Mouse (Mus musculus) liver, adult 2 months (tissue): ENCODE measurements around the gene Stpg1. TPM values are rescaled to one million over a fixed set of nuclear protein-coding genes. Genes with fewer than 3 reads are reported as not detected.

ENCODE experiments used
- DNase-seq: peaks from one replicate; pipeline ENCODE4 v3.0.0-alpha.2; 2011; ENCODE audit warnings: low read depth, low spot score; ENCODE audit errors: extremely low read depth
- H3K27ac ChIP-seq: fragments of 200-500 bp; replicated peaks from 2 replicates; pipeline ENCODE4 v1.5.1; 2012; ENCODE audit warnings: low read depth, mild to moderate bottlenecking, control low read depth, inconsistent platforms, low read length; ENCODE audit not compliant: insufficient read depth
- H3K27me3 ChIP-seq: fragments of 200-500 bp; 2 replicates; pipeline ENCODE4 v1.6.1; 2012; ENCODE audit warnings: mild to moderate bottlenecking, moderate library complexity, low read length, inconsistent platforms; ENCODE audit not compliant: control insufficient read depth, insufficient read depth
- H3K36me3 ChIP-seq: fragments of 200-500 bp; 2 replicates; pipeline ENCODE4 v1.6.1; 2012; ENCODE audit warnings: low read length, inconsistent platforms; ENCODE audit not compliant: control insufficient read depth, insufficient read depth
- H3K4me1 ChIP-seq: fragments of 200-500 bp; 2 replicates; pipeline ENCODE4 v1.6.1; 2011; ENCODE audit warnings: low read length; ENCODE audit not compliant: control insufficient read depth, insufficient read depth
- H3K4me3 ChIP-seq: fragments of 200-500 bp; 2 replicates; pipeline ENCODE4 v1.5.1; 2011; ENCODE audit warnings: low read depth, mild to moderate bottlenecking, control low read depth, low read length, moderate library complexity; ENCODE audit not compliant: insufficient read depth
- H3K79me2 ChIP-seq: fragments of 200-500 bp; 2 replicates; pipeline ENCODE4 v1.6.1; 2012; ENCODE audit warnings: inconsistent platforms, mild to moderate bottlenecking, low read length, moderate library complexity; ENCODE audit not compliant: control insufficient read depth, insufficient read depth
- H3K9ac ChIP-seq: fragments of 200-500 bp; 2 replicates; pipeline ENCODE4 v1.6.1; 2012; ENCODE audit warnings: low read depth, mild to moderate bottlenecking, control low read depth, inconsistent platforms, low read length
- CTCF ChIP-seq: fragments of 200-500 bp; IDR thresholded peaks from 2 replicates; pipeline ENCODE4 v1.5.1; 2011; ENCODE audit warnings: low read depth, low read length, control low read depth
- POLR2A ChIP-seq: fragments of 200-500 bp; IDR thresholded peaks from 2 replicates; pipeline ENCODE4 v1.6.1; 2011; ENCODE audit warnings: low read length, control low read depth; ENCODE audit not compliant: insufficient read depth; ENCODE audit errors: extremely low read depth
- WGBS: fragments of 180-500 bp; shearing (Covaris S2); methylation state at CpG from one replicate; pipeline ENCODE4 v1.1.7; 2018; 5-methylcytosine and 5-hydroxymethylcytosine counted together
- polyA plus RNA-seq: library from polyadenylated mRNA; depleted of rRNA; stranded (reverse); fragments of >200 nt; gene quantifications from 2 replicates; pipeline ENCODE4 v1.2.3, GENCODE M21; 2012
- total RNA-seq: library from RNA; depleted of rRNA; stranded (reverse); fragments of >200 nt; gene quantifications from 2 replicates; pipeline ENCODE4 v1.2.3, GENCODE M21; 2014

The Stpg1 gene
- total and polyA plus RNA-seq, 2 experiments: not detected

- Histone ChIP-seq H3K4me3 (peak overlapping the region; percentile 80), H3K27me3 (no peaks in the 10 kb centered on the region), H3K4me1 (peaks cover 6% of the 10 kb centered on the region; the same call in 1 of the 2 replicates), H3K9ac (peak overlapping the region; percentile 39), H3K79me2 (no peaks in the 10 kb centered on the region), H3K27ac (no peak overlapping the region), H3K36me3 (peaks cover 4% of the 10 kb centered on the region; the same call in 1 of the 2 replicates)
- 2% methylated on average over 33 of the region's 33 CpGs for WGBS
- TF ChIP-seq CTCF (peak; percentile 23; the same call in 1 of the 2 replicates), POLR2A (0 out of 2 replicates have a peak, but pooled peaks have one; percentile 7)
- DNase-seq: peak; percentile 63
Observed at GRCm38 (mm10) chr4:135493691-135494520, 684 bp upstream of the Stpg1 start.

GRCm38 (mm10) chr4:135495397-135495791 lies 804 bp downstream of the Stpg1 start:
- Histone ChIP-seq H3K79me2 (no peaks in the 10 kb centered on the region), H3K9ac (no peak overlapping the region; the same call in 1 of the 2 replicates), H3K4me3 (peak overlapping the region; percentile 80; the same call in 1 of the 2 replicates), H3K27me3 (no peaks in the 10 kb centered on the region), H3K27ac (no peak overlapping the region), H3K4me1 (peaks cover 6% of the 10 kb centered on the region; the same call in 1 of the 2 replicates), H3K36me3 (peaks cover 3% of the 10 kb centered on the region; the same call in 1 of the 2 replicates)
- no peak for TF ChIP-seq CTCF
- no peak for TF ChIP-seq POLR2A
- WGBS: 19% methylated on average over 9 of the region's 9 CpGs
- no peak for DNase-seq

- peaks cover 6% of the 10 kb centered on the region; the same call in 1 of the 2 replicates for H3K4me1 ChIP-seq
- TF ChIP-seq CTCF (no peak), POLR2A (no peak)
- no peaks in the 10 kb centered on the region for H3K36me3 ChIP-seq
- 29% methylated on average over 18 of the region's 18 CpGs for WGBS
- no peaks in the 10 kb centered on the region for H3K27me3 ChIP-seq
- peak; percentile 69 for DNase-seq
- no peak overlapping the region for H3K4me3 ChIP-seq
- no peak overlapping the region for H3K9ac ChIP-seq
- H3K79me2 ChIP-seq: no peaks in the 10 kb centered on the region
- no peak overlapping the region for H3K27ac ChIP-seq
Observed at GRCm38 (mm10) chr4:135495810-135496209, 1.2 kb downstream of the Stpg1 start.

GRCm38 (mm10) chr4:135498136-135498535 lies 3.5 kb downstream of the Stpg1 start:
- Histone ChIP-seq H3K36me3 (no peaks in the 10 kb centered on the region), H3K27me3 (no peaks in the 10 kb centered on the region), H3K79me2 (no peaks in the 10 kb centered on the region), H3K4me3 (no peak overlapping the region), H3K9ac (no peak overlapping the region), H3K27ac (no peak overlapping the region), H3K4me1 (peaks cover 6% of the 10 kb centered on the region; the same call in 1 of the 2 replicates)
- DNase-seq: no peak
- WGBS: 85% methylated on average over 6 of the region's 6 CpGs
- TF ChIP-seq CTCF (no peak), POLR2A (no peak)

GRCm38 (mm10) chr4:135499831-135500230 lies 5.2 kb downstream of the Stpg1 start:
- Histone ChIP-seq H3K79me2 (no peaks in the 10 kb centered on the region), H3K36me3 (no peaks in the 10 kb centered on the region), H3K4me1 (peaks cover 3% of the 10 kb centered on the region; the same call in 1 of the 2 replicates), H3K27me3 (no peaks in the 10 kb centered on the region), H3K4me3 (no peak overlapping the region), H3K27ac (no peak overlapping the region), H3K9ac (no peak overlapping the region)
- WGBS: 89% methylated on average over 3 of the region's 3 CpGs
- no peak for DNase-seq
- TF ChIP-seq CTCF: no peak
- TF ChIP-seq POLR2A: no peak

GRCm38 (mm10) chr4:135501587-135501986 lies 7.0 kb downstream of the Stpg1 start:
- no peak for TF ChIP-seq POLR2A
- TF ChIP-seq CTCF: no peak
- Histone ChIP-seq H3K27me3 (no peaks in the 10 kb centered on the region), H3K4me1 (no peaks in the 10 kb centered on the region), H3K36me3 (no peaks in the 10 kb centered on the region), H3K79me2 (no peaks in the 10 kb centered on the region), H3K9ac (no peak overlapping the region), H3K4me3 (no peak overlapping the region), H3K27ac (no peak overlapping the region)
- DNase-seq: no peak
- 66% methylated on average over 4 of the region's 4 CpGs for WGBS
